Mouse (Mus musculus): Measurements from ENCODE around the gene Slitrk4.

The Slitrk4 gene

GRCm38 (mm10) chrX:64276290-64277125, at the start of gene Slitrk4:
TSS of gene Slitrk4 (minus strand) at chrX:64276996.
- DNase-seq (ENCODE audit: low read depth, low spot score): peak; percentile 80

GRCm38 (mm10) chrX:64319501-64319900, 42.7 kb upstream of the Slitrk4 start:
- peak; percentile 48 for DNase-seq (ENCODE audit: low read depth, low spot score)

- peak; percentile 47 for DNase-seq (ENCODE audit: low read depth, low spot score)
Measured at GRCm38 (mm10) chrX:64277991-64278301, 1.1 kb upstream of the Slitrk4 start.

GRCm38 (mm10) chrX:64277126-64277990, 562 bp upstream of the Slitrk4 start:
- peak; percentile 51 for DNase-seq (ENCODE audit: low read depth, low spot score)

GRCm38 (mm10) chrX:64275501-64276289, 1.1 kb downstream of the Slitrk4 start:
- DNase-seq (ENCODE audit: low read depth, low spot score): peak; percentile 66

GRCm38 (mm10) chrX:64263481-64263880, 13.3 kb downstream of the Slitrk4 start:
- DNase-seq (ENCODE audit: low read depth, low spot score): peak; percentile 73

Data from brain, adult 2 months (tissue).